Mouse (Mus musculus) cerebellum, adult 2 months (tissue): ENCODE data around the gene Ints7. TPM values are rescaled to one million over a fixed set of nuclear protein-coding genes. Genes with fewer than 3 reads are reported as not detected.

Source experiments
- DNase-seq, 2 experiments: peaks; one replicate each; pipeline ENCODE4 v3.0.0; 2021
- H3K27ac ChIP-seq: fragments of 200-500 bp; 2 replicates; pipeline ENCODE4 v1.5.1; 2012; ENCODE audit warnings: low read length, control low read depth, inconsistent platforms; ENCODE audit not compliant: insufficient read depth
- H3K27me3 ChIP-seq: fragments of 200-500 bp; 2 replicates; pipeline ENCODE4 v1.6.1; 2012; ENCODE audit warnings: inconsistent platforms, mild to moderate bottlenecking, low read length, moderate library complexity; ENCODE audit not compliant: control insufficient read depth, insufficient read depth
- H3K4me1 ChIP-seq: fragments of 200-500 bp; 2 replicates; pipeline ENCODE4 v1.6.1; 2011; ENCODE audit warnings: low read length; ENCODE audit not compliant: control insufficient read depth, insufficient read depth
- H3K4me3 ChIP-seq: fragments of 200-500 bp; replicated peaks from 2 replicates; pipeline ENCODE3; 2011; ENCODE audit warnings: mild to moderate bottlenecking, low read depth, low read length, control low read depth; ENCODE audit not compliant: insufficient read depth
- CTCF ChIP-seq: fragments of 200-500 bp; IDR thresholded peaks from 2 replicates; pipeline ENCODE4 v1.5.1; 2011; ENCODE audit warnings: low read depth, mild to moderate bottlenecking, control low read depth, low read length, moderate library complexity, borderline replicate concordance; ENCODE audit not compliant: insufficient read depth
- POLR2A ChIP-seq: fragments of 200-500 bp; IDR thresholded peaks from 2 replicates; pipeline ENCODE4 v1.6.1; 2011; ENCODE audit warnings: low read length, control low read depth, borderline replicate concordance; ENCODE audit not compliant: insufficient read depth
- WGBS: fragments of 180-500 bp; shearing (Covaris S2); methylation state at CpG from one replicate; pipeline ENCODE4 v1.1.7; 2018; 5-methylcytosine and 5-hydroxymethylcytosine counted together
- polyA plus RNA-seq: library from polyadenylated mRNA; depleted of rRNA; stranded (reverse); fragments of >200 nt; gene quantifications from 2 replicates; pipeline ENCODE4 v1.2.3, GENCODE M21; 2012; rRNA removed

Ints7 gene
- polyA plus RNA-seq: 34.5 and 38.5 TPM in 2 replicates

GRCm38 (mm10) chr1:191575458-191576247 lies at the start of gene Ints7, which contains the start of gene Dtl:
Gene Ints7, plus strand, starts transcription at chr1:191575636.
Gene Dtl, minus strand, starts transcription at chr1:191575544.
- Histone ChIP-seq H3K4me3 (peak within 1 kb of the TSS; percentile 67), H3K4me1 (peaks cover 11% of the 10 kb centered on the region), H3K27me3 (no peaks in the 10 kb centered on the region), H3K27ac (peak within 1 kb of the TSS; percentile 58)
- peak; percentile 94 for TF ChIP-seq POLR2A
- peak; percentile 90 for TF ChIP-seq CTCF
- WGBS: under 1% methylated on average over 70 of the region's 70 CpGs
- DNase-seq: peak; percentile 99

- Histone ChIP-seq H3K27me3 (no peaks in the 10 kb centered on the region), H3K27ac (no peak overlapping the region), H3K4me1 (no peaks in the 10 kb centered on the region; the same call in 1 of the 2 replicates), H3K4me3 (no peak overlapping the region)
- WGBS: 56% methylated on average over 3 of the region's 3 CpGs
- TF ChIP-seq POLR2A (no peak), CTCF (no peak)
- no peak for DNase-seq
Observed at GRCm38 (mm10) chr1:191527089-191527488, 48.3 kb upstream of the Ints7 start.

GRCm38 (mm10) chr1:191527921-191528612 lies 47.4 kb upstream of the Ints7 start:
- TF ChIP-seq POLR2A (no peak), CTCF (no peak)
- Histone ChIP-seq H3K27me3 (no peaks in the 10 kb centered on the region), H3K4me3 (no peak overlapping the region), H3K27ac (no peak overlapping the region), H3K4me1 (no peaks in the 10 kb centered on the region; the same call in 1 of the 2 replicates)
- DNase-seq: peak in 1 of 2 experiments; percentile 4
- 23% methylated on average over 4 of the region's 4 CpGs for WGBS

DNA sequence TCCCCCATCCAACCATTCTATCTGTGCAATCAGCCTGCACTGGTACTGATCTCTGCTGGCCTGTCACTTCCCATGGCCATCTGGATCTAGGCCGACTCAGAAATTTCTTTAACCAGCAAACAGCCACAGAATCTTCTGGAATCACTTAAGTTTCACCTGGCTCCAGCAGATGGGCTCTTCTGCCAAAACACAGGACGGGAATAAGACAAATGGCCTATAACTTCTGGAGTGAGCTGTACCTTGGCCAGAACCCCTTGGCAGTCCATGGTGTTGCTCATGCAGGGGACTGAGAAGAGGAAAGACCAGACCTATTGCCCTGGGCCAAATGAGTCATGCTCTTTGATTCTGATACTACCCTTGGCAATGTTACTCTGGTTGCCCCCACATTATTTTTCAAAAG lies 46.0 kb upstream of the Ints7 start:
- no peak overlapping the region for H3K27ac ChIP-seq
- no peak overlapping the region for H3K4me3 ChIP-seq
- TF ChIP-seq CTCF (no peak), POLR2A (no peak)
- no peaks in the 10 kb centered on the region; the same call in 1 of the 2 replicates for H3K4me1 ChIP-seq
- WGBS: 41% methylated on average over 2 of the region's 2 CpGs
- DNase-seq: peak in 1 of 2 experiments; percentile 16
- no peaks in the 10 kb centered on the region for H3K27me3 ChIP-seq

DNA sequence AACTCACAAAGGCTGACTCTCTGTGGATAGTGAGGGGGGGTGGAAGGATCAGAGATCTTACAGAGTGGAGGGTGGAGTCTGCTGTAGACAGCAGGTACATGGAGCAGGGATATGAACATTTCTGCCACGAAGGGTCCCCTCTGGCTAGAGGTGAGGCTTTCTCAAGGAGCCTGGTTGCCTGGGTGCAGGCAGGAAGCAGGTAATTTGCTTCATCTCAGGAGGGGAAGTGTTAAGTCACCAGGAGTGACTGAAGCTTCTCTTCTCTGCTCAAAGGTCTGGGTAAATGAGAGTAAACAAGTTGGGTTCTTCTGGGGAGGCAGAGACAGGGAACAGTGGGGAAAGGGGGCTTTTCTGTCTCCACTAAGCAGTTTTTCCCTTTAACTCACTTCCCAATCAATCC lies 44.4 kb upstream of the Ints7 start:
- no peak overlapping the region for H3K4me3 ChIP-seq
- no peak overlapping the region for H3K27ac ChIP-seq
- TF ChIP-seq CTCF (no peak), POLR2A (no peak)
- H3K27me3 ChIP-seq: no peaks in the 10 kb centered on the region
- 61% methylated on average over 1 of the region's 1 CpGs for WGBS
- DNase-seq: no peak
- H3K4me1 ChIP-seq: no peaks in the 10 kb centered on the region; the same call in 1 of the 2 replicates

- Histone ChIP-seq H3K4me3 (no peak overlapping the region), H3K27me3 (no peaks in the 10 kb centered on the region), H3K4me1 (no peaks in the 10 kb centered on the region), H3K27ac (no peak overlapping the region)
- WGBS: 64% methylated on average over 2 of the region's 2 CpGs
- no peak for TF ChIP-seq POLR2A
- TF ChIP-seq CTCF: no peak
- no peak for DNase-seq
Observed at GRCm38 (mm10) chr1:191534896-191535295, 40.5 kb upstream of the Ints7 start.

DNA sequence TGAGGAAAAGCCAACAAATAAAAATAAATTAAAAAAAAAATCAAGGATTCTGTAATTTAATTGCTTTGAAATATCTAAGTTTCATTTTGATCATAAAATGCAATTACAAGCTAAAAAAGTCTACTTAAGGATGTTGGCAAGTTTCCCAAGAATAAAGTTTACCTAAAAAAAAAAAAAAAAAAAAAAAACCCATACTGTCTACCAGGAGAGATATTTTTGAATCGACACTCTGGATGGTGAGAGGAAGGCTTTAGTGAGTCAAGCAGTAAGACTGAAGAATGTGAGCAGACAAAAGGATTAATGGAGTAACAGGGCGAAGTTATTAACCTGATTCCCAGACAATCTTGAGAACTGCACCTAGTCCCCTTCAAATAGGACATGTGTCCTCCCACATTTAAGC lies 35.1 kb upstream of the Ints7 start:
- TF ChIP-seq CTCF (no peak), POLR2A (no peak)
- Histone ChIP-seq H3K27ac (no peak overlapping the region), H3K4me3 (no peak overlapping the region), H3K4me1 (no peaks in the 10 kb centered on the region), H3K27me3 (no peaks in the 10 kb centered on the region)
- no peak for DNase-seq
- WGBS: 88% methylated on average over 2 of the region's 2 CpGs

DNA sequence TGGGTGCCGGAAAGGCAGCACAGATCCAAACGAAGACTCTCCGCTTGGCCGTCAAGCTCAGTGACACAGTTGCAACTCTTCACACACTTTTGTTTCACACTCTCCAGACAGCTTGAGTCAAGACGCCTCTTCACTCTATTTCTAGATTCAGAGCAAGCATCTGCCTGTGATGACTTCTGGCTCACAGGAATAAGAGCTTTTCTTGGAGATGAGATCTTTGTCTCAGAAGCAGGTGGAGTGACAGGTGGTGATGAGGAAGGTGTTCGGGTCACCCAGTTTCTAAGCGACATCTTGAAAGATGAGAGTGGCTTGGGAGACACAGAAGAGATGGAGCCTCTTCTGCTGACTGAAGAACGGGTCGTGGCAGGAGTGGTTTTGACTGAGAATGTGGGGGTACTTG lies 34.4 kb upstream of the Ints7 start:
- Histone ChIP-seq H3K4me1 (no peaks in the 10 kb centered on the region), H3K27ac (no peak overlapping the region), H3K27me3 (no peaks in the 10 kb centered on the region), H3K4me3 (no peak overlapping the region)
- 88% methylated on average over 9 of the region's 9 CpGs for WGBS
- TF ChIP-seq POLR2A: no peak
- TF ChIP-seq CTCF: no peak
- no peak for DNase-seq
